Mouse (Mus musculus) CH12.LX (cell line): Measurements from ENCODE around the gene Krtcap3.

Experiments
- CTCF ChIP-seq, 2 experiments: IDR thresholded peaks in 1 of 2; conservative IDR thresholded peaks in 1 of 2; 2 replicates each; pipeline ENCODE4 v1.5.1; 2011 to 2012; ENCODE audit warnings: low read depth in 2 of 2, low read length in 2 of 2, improper control_type of control experiment in 1 of 2, inconsistent platforms in 1 of 2, mild to moderate bottlenecking in 1 of 2, moderate library complexity in 1 of 2
- E2F4 ChIP-seq: IDR thresholded peaks from 2 replicates; pipeline ENCODE4 v1.6.1; 2011; ENCODE audit warnings: low read depth, low read length, improper control_type of control experiment; ENCODE audit not compliant: insufficient replicate concordance
- EP300 ChIP-seq: IDR thresholded peaks from 2 replicates; pipeline ENCODE4 v1.6.1; 2011; ENCODE audit warnings: low read length, improper control_type of control experiment
- HCFC1 ChIP-seq: IDR thresholded peaks from 2 replicates; pipeline ENCODE4 v1.6.1; 2012; ENCODE audit warnings: low read depth, mild to moderate bottlenecking, inconsistent platforms, low read length, improper control_type of control experiment
- MAFK ChIP-seq: IDR thresholded peaks from 2 replicates; pipeline ENCODE4 v1.6.1; 2011; ENCODE audit warnings: low read length, improper control_type of control experiment; ENCODE audit not compliant: insufficient replicate concordance
- MYC ChIP-seq: IDR thresholded peaks from 2 replicates; pipeline ENCODE4 v1.6.1; 2011; ENCODE audit warnings: low read depth, mild to moderate bottlenecking, improper control_type of control experiment, low read length
- POLR2AphosphoS2 ChIP-seq: IDR thresholded peaks from 2 replicates; pipeline ENCODE4 v1.6.1; 2011; ENCODE audit warnings: low read depth, low read length, improper control_type of control experiment
- RAD21 ChIP-seq: IDR thresholded peaks from 2 replicates; pipeline ENCODE4 v1.6.1; 2011; ENCODE audit warnings: low read depth, mild to moderate bottlenecking, low read length, improper control_type of control experiment, moderate library complexity
- SMC3 ChIP-seq: IDR thresholded peaks from 2 replicates; pipeline ENCODE4 v1.6.1; 2011; ENCODE audit warnings: low read depth, low read length, improper control_type of control experiment
- TBP ChIP-seq: conservative IDR thresholded peaks from 2 replicates; pipeline ENCODE4 v1.6.1; 2011; ENCODE audit warnings: low read depth, low read length, improper control_type of control experiment
- TCF12 ChIP-seq: IDR thresholded peaks from 2 replicates; pipeline ENCODE4 v1.6.1; 2014; ENCODE audit warnings: low read depth, mild to moderate bottlenecking, inconsistent platforms, low read length, improper control_type of control experiment
- ZMIZ1 ChIP-seq: IDR thresholded peaks from 2 replicates; pipeline ENCODE4 v1.6.1; 2012; ENCODE audit warnings: low read depth, mild to moderate bottlenecking, inconsistent platforms, low read length, improper control_type of control experiment
- ZNF384 ChIP-seq: IDR thresholded peaks from 2 replicates; pipeline ENCODE4 v1.6.1; 2012; ENCODE audit warnings: low read depth, low read length, improper control_type of control experiment, inconsistent platforms

- TF ChIP-seq POLR2AphosphoS2 (no peak), MYC (no peak), TCF12 (no peak), TBP (no peak), RAD21 (no peak), E2F4 (no peak), EP300 (no peak), MAFK (no peak), CTCF (conservative IDR thresholded peaks at IDR 0.05 in 1 of 2, IDR thresholded peaks at IDR 0.05 in 1 of 2; ENCODE audit: low read depth in 2 of 2, low read length in 2 of 2) (no peak), SMC3 (no peak), ZMIZ1 (no peak), ZNF384 (no peak), HCFC1 (no peak)
Measured at GRCm38 (mm10) chr5:31254901-31255300, 3.4 kb downstream of the Krtcap3 start.
